ENCODE assay signal across 8 mouse cellular contexts in the genomic region with DNA sequence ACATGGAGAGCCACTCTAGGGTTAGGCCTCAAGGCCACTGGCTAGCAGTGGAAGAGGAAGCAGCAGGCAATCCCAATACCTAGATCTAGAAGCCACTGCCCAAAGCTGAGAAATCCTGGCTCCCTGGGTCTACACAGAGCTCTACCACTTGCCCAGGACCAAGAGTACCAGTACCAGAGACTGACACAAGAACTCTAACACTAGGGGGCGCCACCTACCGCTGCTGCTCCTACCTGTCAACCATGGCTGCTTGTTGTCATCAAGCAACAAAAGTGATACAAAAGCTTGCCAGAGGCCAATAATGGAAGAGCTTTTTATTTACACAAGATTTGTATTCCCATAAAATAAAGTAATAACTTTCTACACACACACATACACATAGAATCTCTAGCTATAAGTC. TPM values are rescaled to one million over a fixed set of nuclear protein-coding genes. Genes with fewer than 3 reads are reported as not detected.
DNase-seq lines count a peak whose midpoint lies in the region; ATAC-seq and TF ChIP-seq lines count a peak whose summit lies in the region.
"Had no signal": no experiment of that assay in that cellular context is flagged by ENCODE, and none has a peak within 500 bp of the region (broad histone marks: within the 10 kb centered on the region; RNA-seq: fewer than 3 reads in every experiment).

No protein-coding gene starts in this region.

- no peak overlapping the region for H3K4me2 ChIP-seq in liver, postnatal 0 days (ENCODE audit: low read depth, low read length)
- H3K4me2 ChIP-seq: limb, embryonic 12.5 days had no signal

- H3K4me1 ChIP-seq in liver, postnatal 0 days (ENCODE audit: insufficient read depth), result no peaks in the 10 kb centered on the region
- H3K4me1 ChIP-seq in small intestine, adult 2 months (ENCODE audit: control insufficient read depth, insufficient read depth, insufficient read length, low read length), result peaks cover 8% of the 10 kb centered on the region; the same call in 1 of the 2 replicates

- no peak overlapping the region for H3K4me3 ChIP-seq in liver, postnatal 0 days (ENCODE audit: low read depth, low read length)
- H3K4me3 ChIP-seq in small intestine, adult 2 months (ENCODE audit: low read depth, low read length), result no peak overlapping the region
- H3K4me3 ChIP-seq: limb, embryonic 12.5 days had no signal

- no peak overlapping the region for H3K9ac ChIP-seq in liver, postnatal 0 days (replicated peaks)
- H3K9ac ChIP-seq: limb, embryonic 12.5 days had no signal

- ATAC-seq in liver, postnatal 0 days, result no peak

- 11% methylated on average over 2 of the region's 2 CpGs for WGBS in liver, postnatal 0 days (ENCODE audit: insufficient replicate concordance)
- whole genome bisulfite sequencing in small intestine, adult 2 months, result 7% methylated on average over 2 of the region's 2 CpGs

- peak; percentile 24 for DNase-seq in urinary bladder, postnatal 25 days (ENCODE audit: low spot score)
- DNase-seq in urinary bladder, adult 2 months (ENCODE audit: low spot score), result no peak
- peak; percentile 78 for DNase-seq in brain, adult 2 months (ENCODE audit: low read depth, low spot score)
- DNase-seq in forelimb bud, embryonic 11.5 days (ENCODE audit: low read depth, low spot score), result peak; percentile 61
- DNase-seq in kidney, postnatal 25 days, result peak; percentile 80 to 88
- peak; percentile 70 for DNase-seq in liver, postnatal 0 days

- no peaks in the 10 kb centered on the region for H3K9me3 ChIP-seq in liver, postnatal 0 days (ENCODE audit: low read length)
- H3K9me3 ChIP-seq: limb, embryonic 12.5 days had no signal

- TF ChIP-seq CTCF in liver, postnatal 0 days (IDR thresholded peaks at IDR 0.05; ENCODE audit: low read depth), result peak; percentile 81
- peak; percentile 73; the same call in 1 of the 2 replicates for TF ChIP-seq CTCF in small intestine, adult 2 months (IDR thresholded peaks at IDR 0.05; ENCODE audit: extremely low read depth, insufficient read length, insufficient replicate concordance, low read depth, low read length)

- no peak for TF ChIP-seq EP300 in liver, postnatal 0 days (IDR thresholded peaks at IDR 0.05; ENCODE audit: low read depth)

- no peak overlapping the region for H3K27ac ChIP-seq in liver, postnatal 0 days (ENCODE audit: low read depth)
- no peak overlapping the region for H3K27ac ChIP-seq in small intestine, adult 2 months (ENCODE audit: insufficient read depth, low read depth, low read length)
- H3K27ac ChIP-seq: limb, embryonic 12.5 days had no signal

- no peak for TF ChIP-seq POLR2A in small intestine, adult 2 months (IDR thresholded peaks at IDR 0.05; ENCODE audit: low read depth, low read length)

- no peaks in the 10 kb centered on the region for H3K36me3 ChIP-seq in liver, postnatal 0 days (replicated peaks; ENCODE audit: insufficient read depth, low read length)
- no peaks in the 10 kb centered on the region for H3K36me3 ChIP-seq in small intestine, adult 2 months (ENCODE audit: control insufficient read depth, insufficient read depth, low read length)
- H3K36me3 ChIP-seq: limb, embryonic 12.5 days had no signal

- H3K27me3 ChIP-seq in liver, postnatal 0 days (ENCODE audit: insufficient read depth, low read length), result no peaks in the 10 kb centered on the region
- H3K27me3 ChIP-seq in small intestine, adult 2 months (ENCODE audit: control insufficient read depth, insufficient read depth, low read length), result no peaks in the 10 kb centered on the region
- H3K27me3 ChIP-seq: limb, embryonic 12.5 days had no signal

RNA-seq across cellular contexts. Expression of a gene that starts 33.8 kb away (rescaled TPM):
- polyA plus RNA-seq in urinary bladder, adult 2 months (2012; rRNA removed), result 0.30 TPM in 1 of 2 replicates, not detected in the other
- polyA plus RNA-seq in liver, postnatal 0 days (2015; fragmentation: Nextera tagmentation; extraction: Ambion mirVana), result 34.3 and 35.1 TPM in 2 replicates
- 0.11 TPM in 1 of 2 replicates, not detected in the other for polyA plus RNA-seq in small intestine, adult 2 months (2012; rRNA removed)

Comparison
In these comparisons a context has a peak if more than half of its experiments do, and no peak if none do; other contexts are left out.
1. RNA of a gene that starts 33.8 kb away (polyA plus RNA-seq): 34.3 to 35.1 TPM in liver, postnatal 0 days; 0.30 TPM in urinary bladder, adult 2 months and 0.11 TPM in small intestine, adult 2 months; every median in the first group is over 10 times any median in the second.